Mouse (Mus musculus): ENCODE data around the gene Ctdsp2. TPM values are rescaled to one million over a fixed set of nuclear protein-coding genes. Genes with fewer than 3 reads are reported as not detected.

The Ctdsp2 gene
- polyA plus RNA-seq, 1 experiment, result 61.4 TPM

DNA sequence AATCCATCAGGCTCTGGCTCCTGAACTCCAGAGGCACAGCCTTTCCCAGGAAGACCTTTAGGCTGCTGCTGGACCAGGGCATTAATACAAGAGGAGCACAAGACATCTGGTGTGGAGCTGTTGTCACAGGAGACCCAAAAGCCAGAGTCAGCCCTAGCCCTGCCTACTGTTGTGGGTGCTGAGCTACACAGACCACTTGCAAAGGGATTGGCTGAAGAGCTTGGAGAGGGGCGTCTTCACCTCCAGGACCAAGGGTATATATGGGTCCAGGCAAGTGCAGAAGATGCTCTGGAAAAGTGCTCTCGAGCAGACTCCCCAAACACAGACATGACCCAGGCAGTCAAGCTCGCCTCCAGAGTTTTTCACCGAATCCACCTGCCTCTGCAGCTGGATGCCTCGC is 69.4 kb downstream of the Ctdsp2 start, which contains the start of gene Cyp27b1:
Cyp27b1 (plus strand) TSS at position 297 of the 400 bp plus-strand sequence.
- Histone ChIP-seq H3K27me3 (ENCODE audit: control insufficient read depth, insufficient read depth, low read length) (no peaks in the 10 kb centered on the region; the same call in 1 of the 2 replicates), H3K4me1 (ENCODE audit: control insufficient read depth, insufficient read depth, insufficient read length) (peaks cover 5% of the 10 kb centered on the region; the same call in 1 of the 2 replicates), H3K36me3 (ENCODE audit: control insufficient read depth, insufficient read depth, low read length) (peaks cover 3% of the 10 kb centered on the region), H3K4me3 (ENCODE audit: extremely low read depth, insufficient read depth, insufficient read length) (no peak within 1 kb of the TSS), H3K27ac (ENCODE audit: insufficient read depth, low read length) (no peak within 1 kb of the TSS)
- WGBS, result 53% methylated on average over 5 of the region's 5 CpGs
- TF ChIP-seq CTCF (IDR thresholded peaks at IDR 0.05; ENCODE audit: extremely low read depth, insufficient read depth, insufficient read length, insufficient replicate concordance) (no peak), POLR2A (IDR thresholded peaks at IDR 0.05; ENCODE audit: low read depth, low read length) (no peak)
- DNase-seq (ENCODE audit: low read depth in 1 of 2, low spot score in 2 of 2), result no peak

DNA sequence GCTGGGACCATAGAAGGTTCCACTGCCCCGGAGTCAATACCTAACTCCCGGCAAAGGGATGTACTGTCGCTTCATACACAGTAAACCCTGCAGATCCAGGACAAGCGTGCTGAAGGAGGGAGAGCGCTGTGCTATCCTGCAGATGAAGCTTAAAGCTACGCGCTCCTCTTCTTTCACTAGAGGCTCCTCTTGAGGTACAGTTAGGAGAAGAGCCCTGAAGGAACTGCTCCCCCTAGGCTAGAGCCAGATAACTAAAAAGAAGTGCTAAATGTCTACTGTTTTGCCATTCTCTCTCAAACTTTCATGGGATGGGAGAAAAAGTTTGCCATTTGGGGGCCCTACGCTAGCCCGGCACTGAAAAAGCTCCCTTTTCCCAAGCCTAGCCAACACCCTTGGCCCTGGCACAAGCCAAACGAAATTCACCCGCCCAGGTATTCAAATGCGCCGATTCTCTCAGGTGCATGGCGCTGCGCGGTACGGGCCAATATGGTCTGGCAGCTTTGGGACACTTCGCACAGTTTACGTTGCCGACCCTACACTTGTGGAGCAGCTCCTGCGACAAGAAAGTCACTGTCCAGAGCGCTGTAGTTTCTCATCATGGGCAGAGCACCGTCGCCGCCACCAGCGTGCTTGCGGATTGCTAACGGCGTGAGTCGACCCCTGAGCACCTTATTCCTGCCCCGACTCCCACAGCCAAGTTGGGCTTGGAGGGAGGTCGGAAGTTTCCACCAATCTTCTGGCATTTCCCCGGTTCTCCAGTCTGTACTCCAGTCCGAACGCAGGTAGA is 70.3 kb downstream of the Ctdsp2 start:
- WGBS, result 12% methylated on average over 35 of the region's 35 CpGs
- Histone ChIP-seq H3K27ac (ENCODE audit: insufficient read depth, low read length) (no peak overlapping the region), H3K4me1 (ENCODE audit: control insufficient read depth, insufficient read depth, insufficient read length) (peaks cover 5% of the 10 kb centered on the region; the same call in 1 of the 2 replicates), H3K27me3 (ENCODE audit: control insufficient read depth, insufficient read depth, low read length) (no peaks in the 10 kb centered on the region; the same call in 1 of the 2 replicates), H3K4me3 (ENCODE audit: extremely low read depth, insufficient read depth, insufficient read length) (no peak overlapping the region), H3K36me3 (ENCODE audit: control insufficient read depth, insufficient read depth, low read length) (peaks cover 3% of the 10 kb centered on the region)
- no peak for TF ChIP-seq POLR2A (IDR thresholded peaks at IDR 0.05; ENCODE audit: low read depth, low read length)
- no peak for DNase-seq (ENCODE audit: low read depth in 1 of 2, low spot score in 2 of 2)

Other genes with a start within 250 kb of the Ctdsp2 start
- 6.6 and 6.8 TPM in 2 replicates for gene Atp23, start 77.4 kb upstream of the Ctdsp2 start, polyA plus RNA-seq (2012; rRNA removed)
- 0.06 and 0.09 TPM in 2 replicates for gene Avil, start 22.0 kb downstream of the Ctdsp2 start, polyA plus RNA-seq (2012; rRNA removed)
- 17.1 and 26.3 TPM in 2 replicates for gene Tsfm, start 52.1 kb downstream of the Ctdsp2 start, polyA plus RNA-seq (2012; rRNA removed)
- gene Mettl1, start 62.7 kb downstream of the Ctdsp2 start, polyA plus RNA-seq (2012; rRNA removed), result 14.6 and 14.9 TPM in 2 replicates
- 0.35 and 0.42 TPM in 2 replicates for gene Eef1akmt3, start 62.8 kb downstream of the Ctdsp2 start, polyA plus RNA-seq (2012; rRNA removed)
- gene Cyp27b1, start 69.5 kb downstream of the Ctdsp2 start, polyA plus RNA-seq (2012; rRNA removed), result 0.20 and 0.26 TPM in 2 replicates
- 3.1 and 4.1 TPM in 2 replicates for gene March9, start 81.5 kb downstream of the Ctdsp2 start, polyA plus RNA-seq (2012; rRNA removed)
- gene Cdk4, start 84.8 kb downstream of the Ctdsp2 start, polyA plus RNA-seq (2012; rRNA removed), result 106 and 140 TPM in 2 replicates
- gene Tspan31, start 91.5 kb downstream of the Ctdsp2 start, polyA plus RNA-seq (2012; rRNA removed), result 29.9 and 32.4 TPM in 2 replicates
- 45.6 and 60.9 TPM in 2 replicates for gene Agap2, start 96.6 kb downstream of the Ctdsp2 start, polyA plus RNA-seq (2012; rRNA removed)
- 48.7 and 57.4 TPM in 2 replicates for gene Os9, start 142.4 kb downstream of the Ctdsp2 start, polyA plus RNA-seq (2012; rRNA removed)
- gene B4galnt1, start 186.5 kb downstream of the Ctdsp2 start, polyA plus RNA-seq (2012; rRNA removed), result 284 and 346 TPM in 2 replicates
- gene Slc26a10, start 201.9 kb downstream of the Ctdsp2 start, polyA plus RNA-seq (2012; rRNA removed), result 0.94 and 1.1 TPM in 2 replicates
- 8.5 and 9.2 TPM in 2 replicates for gene Arhgef25, start 211.4 kb downstream of the Ctdsp2 start, polyA plus RNA-seq (2012; rRNA removed)
- 67.9 and 83.7 TPM in 2 replicates for gene Dtx3, start 217.0 kb downstream of the Ctdsp2 start, polyA plus RNA-seq (2012; rRNA removed)
- 22.2 and 24.3 TPM in 2 replicates for gene Pip4k2c, start 232.9 kb downstream of the Ctdsp2 start, polyA plus RNA-seq (2012; rRNA removed)

All from spleen, adult 2 months (tissue).